In the genomic region with DNA sequence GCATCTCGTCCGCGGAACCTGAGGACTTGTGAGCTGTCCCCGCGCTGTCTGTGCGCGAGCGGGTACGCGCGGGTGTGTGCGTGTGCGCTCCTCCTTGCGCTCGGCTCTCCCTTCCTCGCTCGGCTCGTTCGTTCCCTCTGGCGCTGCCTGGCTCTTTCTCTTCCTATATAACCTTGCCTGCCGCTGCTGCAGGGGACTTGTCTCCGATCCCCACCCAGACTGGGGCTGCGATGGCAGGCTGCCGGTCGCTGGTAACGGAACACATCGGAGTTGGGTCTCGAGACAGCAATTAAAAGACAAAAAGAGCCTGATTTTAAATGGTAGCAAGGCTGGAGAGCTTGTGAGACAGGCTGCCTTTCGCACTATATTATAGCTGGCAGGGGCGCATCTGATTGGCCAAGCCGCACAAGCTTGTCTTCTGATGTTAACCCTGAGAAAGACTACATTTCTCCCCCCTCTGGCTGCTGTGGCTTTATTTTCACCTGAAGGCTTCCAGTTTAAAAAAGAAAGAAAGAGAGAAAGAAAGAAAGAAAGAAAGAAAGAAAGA, we compare ENCODE assay signal across 8 mouse cellular contexts. TPM values are rescaled to one million over a fixed set of nuclear protein-coding genes. Genes with fewer than 3 reads are reported as not detected.
DNase-seq lines count a peak whose midpoint lies in the region; ATAC-seq and TF ChIP-seq lines count a peak whose summit lies in the region.

A gene (minus strand): TSS at position 497 of the 547 bp plus-strand sequence.

- TF ChIP-seq POLR2A in olfactory bulb, adult 2 months (IDR thresholded peaks at IDR 0.05; ENCODE audit: insufficient read depth, low read depth, low read length), result peak; percentile 51; the same call in 1 of the 2 replicates
- no peak for TF ChIP-seq POLR2A in thymus, adult 2 months (IDR thresholded peaks at IDR 0.05; ENCODE audit: control insufficient read depth, extremely low read depth, insufficient read depth, low read length, poor library complexity)

- H3K36me3 ChIP-seq in heart, embryonic 14.5 days (ENCODE audit: control insufficient read depth, insufficient read depth, low read length), result no peaks in the 10 kb centered on the region
- H3K36me3 ChIP-seq in embryonic facial prominence, embryonic 11.5 days (replicated peaks; ENCODE audit: control insufficient read depth, insufficient read depth, low read depth, low read length), result no peaks in the 10 kb centered on the region
- no peaks in the 10 kb centered on the region for H3K36me3 ChIP-seq in intestine, postnatal 0 days (ENCODE audit: control insufficient read depth, insufficient read depth)
- H3K36me3 ChIP-seq in thymus, adult 2 months (ENCODE audit: control insufficient read depth, insufficient read depth, low read length), result no peaks in the 10 kb centered on the region

- H3K4me3 ChIP-seq in heart, embryonic 14.5 days (ENCODE audit: control insufficient read depth in 1 of 2, insufficient read depth in 1 of 2, low read depth in 1 of 2, low read length in 2 of 2), result peak within 1 kb of the TSS; percentile 19 to 32
- peak within 1 kb of the TSS; percentile 23 for H3K4me3 ChIP-seq in embryonic facial prominence, embryonic 11.5 days (ENCODE audit: low read depth, low read length)
- H3K4me3 ChIP-seq in intestine, postnatal 0 days (ENCODE audit: low read depth, low read length), result peak within 1 kb of the TSS; percentile 58
- H3K4me3 ChIP-seq in olfactory bulb, adult 2 months (ENCODE audit: insufficient read depth, low read depth, low read length), result peak within 1 kb of the TSS; percentile 79
- H3K4me3 ChIP-seq in thymus, adult 2 months (ENCODE audit: control insufficient read depth, insufficient read depth, low read length), result no peak within 1 kb of the TSS

- peak within 1 kb of the TSS; percentile 56 for H3K4me2 ChIP-seq in heart, embryonic 14.5 days (ENCODE audit: low read length)
- H3K4me2 ChIP-seq in embryonic facial prominence, embryonic 11.5 days (ENCODE audit: low read depth, low read length), result peak within 1 kb of the TSS; percentile 39
- peak within 1 kb of the TSS; percentile 93 for H3K4me2 ChIP-seq in intestine, postnatal 0 days (replicated peaks; ENCODE audit: low read depth)

- peaks cover 95% of the 10 kb centered on the region for H3K27me3 ChIP-seq in heart, embryonic 14.5 days (ENCODE audit: control insufficient read depth, insufficient read depth, low read length)
- H3K27me3 ChIP-seq in embryonic facial prominence, embryonic 11.5 days (ENCODE audit: control insufficient read depth, insufficient read depth, low read length), result peaks cover 70% of the 10 kb centered on the region
- peaks cover 48% of the 10 kb centered on the region for H3K27me3 ChIP-seq in intestine, postnatal 0 days (replicated peaks; ENCODE audit: control insufficient read depth, insufficient read depth, low read length)
- H3K27me3 ChIP-seq in thymus, adult 2 months (ENCODE audit: control insufficient read depth, insufficient read depth, low read length), result peaks cover 4% of the 10 kb centered on the region; the same call in 1 of the 2 replicates

- WGBS in heart, embryonic 14.5 days, result 2% methylated on average over 26 of the region's 31 CpGs
- under 1% methylated on average over 31 of the region's 31 CpGs for WGBS in embryonic facial prominence, embryonic 11.5 days
- 2% methylated on average over 31 of the region's 31 CpGs for WGBS in intestine, postnatal 0 days
- WGBS in olfactory bulb, adult 2 months, result under 1% methylated on average over 31 of the region's 31 CpGs
- 6% methylated on average over 31 of the region's 31 CpGs for WGBS in thymus, adult 2 months

- no peak within 1 kb of the TSS for H3K9ac ChIP-seq in heart, embryonic 14.5 days (ENCODE audit: low read length)
- no peak within 1 kb of the TSS for H3K9ac ChIP-seq in embryonic facial prominence, embryonic 11.5 days (replicated peaks; ENCODE audit: low read length)
- H3K9ac ChIP-seq in intestine, postnatal 0 days (ENCODE audit: low read depth, low read length), result no peak within 1 kb of the TSS

- H3K4me1 ChIP-seq in heart, embryonic 14.5 days (ENCODE audit: control insufficient read depth in 2 of 2, insufficient read depth in 2 of 2, low read length in 2 of 2), result peaks cover 2 to 22% of the 10 kb centered on the region in 2 experiments; a peak in 3 of 4 replicates
- peaks cover 4% of the 10 kb centered on the region; the same call in 1 of the 2 replicates for H3K4me1 ChIP-seq in embryonic facial prominence, embryonic 11.5 days (ENCODE audit: control insufficient read depth, insufficient read depth, low read length)
- no peaks in the 10 kb centered on the region; the same call in 1 of the 2 replicates for H3K4me1 ChIP-seq in intestine, postnatal 0 days (replicated peaks; ENCODE audit: control insufficient read depth, insufficient read depth, low read length)
- peaks cover 18% of the 10 kb centered on the region for H3K4me1 ChIP-seq in olfactory bulb, adult 2 months (ENCODE audit: control insufficient read depth, insufficient read depth, low read length)
- no peaks in the 10 kb centered on the region for H3K4me1 ChIP-seq in thymus, adult 2 months (replicated peaks; ENCODE audit: control insufficient read depth, insufficient read depth, low read length)

- no peak for TF ChIP-seq CTCF in intestine, postnatal 0 days (IDR thresholded peaks at IDR 0.05; ENCODE audit: low read depth)
- TF ChIP-seq CTCF in olfactory bulb, adult 2 months (IDR thresholded peaks at IDR 0.05; ENCODE audit: insufficient read depth, low read depth, low read length), result no peak
- no peak for TF ChIP-seq CTCF in thymus, adult 2 months (IDR thresholded peaks at IDR 0.05; ENCODE audit: borderline replicate concordance, control insufficient read depth, extremely low read depth, insufficient read depth, low read length, poor library complexity)

- ATAC-seq in heart, embryonic 14.5 days (ENCODE audit: insufficient number of reproducible peaks, insufficient read depth, low FRiP score, low read depth), result no peak
- ATAC-seq in embryonic facial prominence, embryonic 11.5 days (replicated peaks; ENCODE audit: insufficient number of reproducible peaks, low FRiP score, low TSS enrichment, low read depth), result no peak
- no peak for ATAC-seq in intestine, postnatal 0 days

- no peak for DNase-seq in heart, adult 18-20 months
- peak; percentile 32 for DNase-seq in ES-CJ7 (ENCODE audit: low read depth, low spot score)
- peak; percentile 36 for DNase-seq in embryonic facial prominence, embryonic 11.5 days (ENCODE audit: low spot score)
- DNase-seq in thymus, adult 2 months, result no peak
- no peak for DNase-seq in thymus, adult 18-20 months

- H3K9me3 ChIP-seq in heart, embryonic 14.5 days (ENCODE audit: control insufficient read depth, low read length), result no peaks in the 10 kb centered on the region
- no peaks in the 10 kb centered on the region for H3K9me3 ChIP-seq in embryonic facial prominence, embryonic 11.5 days (replicated peaks; ENCODE audit: control insufficient read depth, low read length)
- H3K9me3 ChIP-seq in intestine, postnatal 0 days (ENCODE audit: control insufficient read depth), result no peaks in the 10 kb centered on the region

- no peak within 1 kb of the TSS for H3K27ac ChIP-seq in heart, embryonic 14.5 days (replicated peaks in 1 of 2; ENCODE audit: control insufficient read depth in 1 of 2, insufficient read depth in 1 of 2, low read depth in 2 of 2, low read length in 2 of 2)
- H3K27ac ChIP-seq in embryonic facial prominence, embryonic 11.5 days (replicated peaks; ENCODE audit: low read depth, low read length), result no peak within 1 kb of the TSS
- no peak within 1 kb of the TSS for H3K27ac ChIP-seq in intestine, postnatal 0 days (ENCODE audit: low read depth, low read length)
- H3K27ac ChIP-seq in olfactory bulb, adult 2 months (ENCODE audit: insufficient read depth, low read depth, low read length), result peak within 1 kb of the TSS; percentile 70
- no peak within 1 kb of the TSS for H3K27ac ChIP-seq in thymus, adult 2 months (ENCODE audit: control insufficient read depth, insufficient read depth, low read length)

RNA-seq across cellular contexts. Expression of the gene that starts here (rescaled TPM):
- polyA plus RNA-seq in heart, embryonic 14.5 days (2014; fragmentation: Nextera tagmentation; extraction: Ambion mirVana), result not detected in 2 replicates
- not detected for total RNA-seq in heart, adult 18-20 months (2021)
- 1.6 and 2.9 TPM in 2 replicates for polyA plus RNA-seq in embryonic facial prominence, embryonic 11.5 days (2014; fragmentation: Nextera tagmentation; extraction: Ambion mirVana)
- 0.18 and 0.23 TPM in 2 replicates for polyA plus RNA-seq in intestine, postnatal 0 days (2015; fragmentation: Nextera tagmentation; extraction: Ambion mirVana)
- not detected in 2 replicates for polyA plus RNA-seq in olfactory bulb, adult 2 months (2012; ENCODE audit: insufficient read depth, insufficient read length, low replicate concordance, missing spikeins)
- polyA plus RNA-seq in thymus, adult 2 months (2012; rRNA removed), result 0.05 TPM in 1 of 2 replicates, not detected in the other

Comparison
In these comparisons a context has a peak if more than half of its experiments do, and no peak if none do; other contexts are left out.
1. H3K4me2 ChIP-seq: peak in every context shown above with its lines; median percentile 93 in intestine, postnatal 0 days; 56 in heart, embryonic 14.5 days; 39 in embryonic facial prominence, embryonic 11.5 days.
2. DNase-seq: peak in ES-CJ7 (single experiment) and embryonic facial prominence, embryonic 11.5 days (single experiment); none in heart, adult 18-20 months (0 of 2), thymus, adult 2 months (single experiment) and thymus, adult 18-20 months (0 of 2).